Comparison of ENCODE assay signal across 8 mouse cellular contexts in the genomic region with DNA sequence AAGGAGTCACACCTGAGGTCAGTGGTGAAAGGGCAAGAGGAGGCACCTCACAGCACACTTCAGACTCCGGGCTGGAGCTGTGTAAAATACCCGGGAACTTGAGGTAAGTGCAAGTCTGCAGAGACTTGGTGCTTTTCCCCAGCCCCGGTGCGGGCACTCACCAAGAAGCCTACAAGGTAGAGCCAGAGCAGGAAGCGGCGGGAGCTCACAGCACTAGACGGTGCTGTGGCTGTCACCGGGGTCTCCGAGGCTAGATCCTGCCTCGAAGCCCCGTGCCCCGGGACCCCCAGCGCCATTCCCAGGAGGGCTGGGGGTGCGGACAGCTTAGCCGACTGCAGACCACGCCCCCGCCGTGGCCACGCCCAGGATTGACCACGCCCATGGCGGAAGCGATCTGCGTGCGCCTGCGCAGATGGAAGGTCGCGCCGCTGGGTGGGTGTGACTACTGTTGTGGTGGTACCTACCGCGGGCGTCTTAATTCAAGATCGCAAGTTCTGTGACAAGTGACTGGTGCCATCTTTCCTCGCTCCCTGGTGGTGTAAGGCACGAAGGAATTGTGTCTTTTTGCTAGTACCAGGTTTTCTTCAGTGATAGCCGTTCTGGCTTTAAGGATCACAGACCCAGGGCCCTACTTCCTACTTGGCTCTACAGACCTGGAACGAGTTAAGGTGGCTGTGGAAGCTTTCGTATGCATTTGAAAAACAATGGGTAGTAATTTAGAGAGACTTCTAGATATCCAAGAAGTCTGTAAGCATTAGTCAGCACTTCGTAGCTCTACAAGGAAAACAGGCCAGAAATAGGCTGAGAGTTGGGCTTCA. TPM values are rescaled to one million over a fixed set of nuclear protein-coding genes. Genes with fewer than 3 reads are reported as not detected.
A peak's percentile ranks its signal among the peaks of the same experiment; 100 is the strongest.
DNase-seq lines count a peak whose midpoint lies in the region; ATAC-seq and TF ChIP-seq lines count a peak whose summit lies in the region.

A gene (minus strand): TSS at position 364 of the 818 bp plus-strand sequence.

- peak; percentile 92 for DNase-seq in 416B (ENCODE audit: low read depth)
- DNase-seq in brain, adult 2 months (ENCODE audit: low read depth, low spot score) = peak; percentile 90
- peak; percentile 95 for DNase-seq in heart, embryonic 10.5 days (ENCODE audit: low spot score)
- DNase-seq in midbrain, postnatal 0 days (ENCODE audit: low spot score) = peak; percentile 87
- DNase-seq in spleen, postnatal 10 days (ENCODE audit: low spot score in 2 of 2) = peak; percentile 94 to 95

- 5% methylated on average over 38 of the region's 38 CpGs for WGBS in heart, embryonic 10.5 days
- WGBS in kidney, embryonic 14.5 days = 9% methylated on average over 38 of the region's 38 CpGs
- 4% methylated on average over 38 of the region's 38 CpGs for WGBS in limb, embryonic 15.5 days
- WGBS in midbrain, postnatal 0 days = 8% methylated on average over 38 of the region's 38 CpGs

- H3K4me3 ChIP-seq in embryonic fibroblast, embryonic 13.5 days (ENCODE audit: insufficient read depth, low read length) = peak within 1 kb of the TSS; percentile 73
- peak within 1 kb of the TSS; percentile 81 for H3K4me3 ChIP-seq in heart, embryonic 10.5 days
- H3K4me3 ChIP-seq in kidney, embryonic 14.5 days (ENCODE audit: low read length) = peak within 1 kb of the TSS; percentile 47
- peak within 1 kb of the TSS; percentile 62 for H3K4me3 ChIP-seq in limb, embryonic 15.5 days
- H3K4me3 ChIP-seq in midbrain, postnatal 0 days (ENCODE audit: low read depth, low read length) = peak within 1 kb of the TSS; percentile 71

- H3K27ac ChIP-seq in embryonic fibroblast, embryonic 13.5 days (ENCODE audit: insufficient read depth, low read length) = peak within 1 kb of the TSS; percentile 44
- peak within 1 kb of the TSS; percentile 84 for H3K27ac ChIP-seq in heart, embryonic 10.5 days
- no peak within 1 kb of the TSS for H3K27ac ChIP-seq in kidney, embryonic 14.5 days (ENCODE audit: low read depth, low read length)
- peak within 1 kb of the TSS; percentile 62 for H3K27ac ChIP-seq in limb, embryonic 15.5 days
- peak within 1 kb of the TSS; percentile 68 for H3K27ac ChIP-seq in midbrain, postnatal 0 days (ENCODE audit: low read depth, low read length)

- ATAC-seq in kidney, embryonic 14.5 days (ENCODE audit: low FRiP score, low TSS enrichment) = peak; percentile 97
- ATAC-seq in limb, embryonic 15.5 days (ENCODE audit: insufficient number of reproducible peaks, low FRiP score, low TSS enrichment, low read depth) = peak; percentile 83
- ATAC-seq in midbrain, postnatal 0 days (ENCODE audit: low FRiP score) = peak; percentile 94

- no peaks in the 10 kb centered on the region for H3K27me3 ChIP-seq in heart, embryonic 10.5 days (ENCODE audit: insufficient read depth, poor library complexity, severe bottlenecking)
- H3K27me3 ChIP-seq in kidney, embryonic 14.5 days (ENCODE audit: control insufficient read depth, insufficient read depth, low read length) = no peaks in the 10 kb centered on the region
- H3K27me3 ChIP-seq in limb, embryonic 15.5 days = no peaks in the 10 kb centered on the region
- no peaks in the 10 kb centered on the region for H3K27me3 ChIP-seq in midbrain, postnatal 0 days (ENCODE audit: insufficient read depth, low read length)

- H3K36me3 ChIP-seq in heart, embryonic 10.5 days = no peaks in the 10 kb centered on the region
- H3K36me3 ChIP-seq in kidney, embryonic 14.5 days (ENCODE audit: control insufficient read depth, insufficient read depth, low read length) = no peaks in the 10 kb centered on the region
- no peaks in the 10 kb centered on the region for H3K36me3 ChIP-seq in limb, embryonic 15.5 days
- H3K36me3 ChIP-seq in midbrain, postnatal 0 days (ENCODE audit: insufficient read depth, low read length) = no peaks in the 10 kb centered on the region

- peak within 1 kb of the TSS; percentile 37; the same call in 1 of the 2 replicates for H3K9ac ChIP-seq in kidney, embryonic 14.5 days (ENCODE audit: low read depth, low read length)
- H3K9ac ChIP-seq in limb, embryonic 15.5 days = peak within 1 kb of the TSS; percentile 41
- peak within 1 kb of the TSS; percentile 63 for H3K9ac ChIP-seq in midbrain, postnatal 0 days (replicated peaks; ENCODE audit: low read length, poor library complexity, severe bottlenecking)

- no peak for TF ChIP-seq CTCF in embryonic fibroblast, embryonic 13.5 days (IDR thresholded peaks at IDR 0.05; ENCODE audit: borderline replicate concordance, insufficient read depth, low read length)
- TF ChIP-seq CTCF in midbrain, postnatal 0 days (IDR thresholded peaks at IDR 0.05) = no peak

- peak; percentile 66 for TF ChIP-seq POLR2A in embryonic fibroblast, embryonic 13.5 days (IDR thresholded peaks at IDR 0.05; ENCODE audit: low read depth, low read length)

- H3K4me2 ChIP-seq in kidney, embryonic 14.5 days (replicated peaks; ENCODE audit: low read depth, low read length) = peak within 1 kb of the TSS; percentile 53
- H3K4me2 ChIP-seq in limb, embryonic 15.5 days = peak within 1 kb of the TSS; percentile 70
- peak within 1 kb of the TSS; percentile 84 for H3K4me2 ChIP-seq in midbrain, postnatal 0 days (ENCODE audit: low read depth, low read length, poor library complexity, severe bottlenecking)

- peaks cover 8% of the 10 kb centered on the region; the same call in 1 of the 2 replicates for H3K4me1 ChIP-seq in embryonic fibroblast, embryonic 13.5 days (ENCODE audit: control insufficient read depth, insufficient read depth, low read length)
- peaks cover 5% of the 10 kb centered on the region; the same call in 1 of the 2 replicates for H3K4me1 ChIP-seq in heart, embryonic 10.5 days
- no peaks in the 10 kb centered on the region for H3K4me1 ChIP-seq in kidney, embryonic 14.5 days (ENCODE audit: control insufficient read depth, insufficient read depth, low read length)
- H3K4me1 ChIP-seq in limb, embryonic 15.5 days = no peaks in the 10 kb centered on the region
- H3K4me1 ChIP-seq in midbrain, postnatal 0 days (ENCODE audit: insufficient read depth, low read length) = peaks cover 8% of the 10 kb centered on the region; the same call in 1 of the 2 replicates

- H3K9me3 ChIP-seq in heart, embryonic 10.5 days = no peaks in the 10 kb centered on the region
- H3K9me3 ChIP-seq in kidney, embryonic 14.5 days (ENCODE audit: control insufficient read depth, low read length) = no peaks in the 10 kb centered on the region
- no peaks in the 10 kb centered on the region for H3K9me3 ChIP-seq in limb, embryonic 15.5 days
- H3K9me3 ChIP-seq in midbrain, postnatal 0 days (ENCODE audit: low read length) = no peaks in the 10 kb centered on the region

RNA-seq across cellular contexts. Expression of the gene that starts here (rescaled TPM):
- 2.9 and 3.6 TPM in 2 replicates for polyA plus RNA-seq in embryonic fibroblast, embryonic 13.5 days (2011; ENCODE audit: insufficient read length, low read depth, missing spikeins)
- 1.6 and 2.4 TPM in 2 replicates for polyA plus RNA-seq in heart, embryonic 10.5 days (2016; fragmentation: Nextera tagmentation; extraction: Ambion mirVana)
- 2.4 and 4.5 TPM in 2 replicates for polyA plus RNA-seq in kidney, embryonic 14.5 days (2014; fragmentation: Nextera tagmentation; extraction: Ambion mirVana)
- 3.9 TPM in 2 replicates for polyA plus RNA-seq in limb, embryonic 15.5 days (2015; fragmentation: Nextera tagmentation; extraction: Ambion mirVana)
- 9.2 and 9.3 TPM in 2 replicates for total RNA-seq in midbrain, postnatal 0 days (2014; rRNA removed)
- 5.5 and 5.8 TPM in 2 replicates for polyA plus RNA-seq in midbrain, postnatal 0 days (2015; fragmentation: Nextera tagmentation; extraction: Ambion mirVana)
